Mouse (Mus musculus) MEL (cell line): ENCODE measurements around the gene Itsn2. TPM values are rescaled to one million over a fixed set of nuclear protein-coding genes. Genes with fewer than 3 reads are reported as not detected.

Experiments
- DNase-seq: peaks from one replicate; pipeline ENCODE4 v3.0.0; 2011; ENCODE audit warnings: low read depth, low spot score
- H3K27ac ChIP-seq: 2 replicates; pipeline ENCODE4 v1.5.1; 2012; ENCODE audit warnings: low read depth, mild to moderate bottlenecking, control low read depth, low read length, moderate library complexity; ENCODE audit not compliant: control insufficient read depth
- H3K27me3 ChIP-seq, 2 experiments: fragments of 150-350 bp in 1 of 2; sonication (generic) in 1 of 2; 2 replicates each; pipeline ENCODE4 v1.6.1; 2012; ENCODE audit warnings: low read length in 2 of 2, mild to moderate bottlenecking in 2 of 2, improper control_type of control experiment in 1 of 2, moderate library complexity in 1 of 2; ENCODE audit not compliant: insufficient read depth in 2 of 2, control insufficient read depth in 1 of 2
- H3K36me3 ChIP-seq, 2 experiments: 2 replicates each; pipeline ENCODE4 v1.6.1; 2012 to 2014; ENCODE audit warnings: low read length in 2 of 2, improper control_type of control experiment in 1 of 2, inconsistent platforms in 1 of 2, mild to moderate bottlenecking in 1 of 2; ENCODE audit not compliant: insufficient read depth in 2 of 2, control insufficient read depth in 1 of 2
- H3K4me1 ChIP-seq, 2 experiments: fragments of 150-350 bp in 1 of 2; sonication (generic) in 1 of 2; 2 replicates each; pipeline ENCODE4 v1.6.1; 2012; ENCODE audit warnings: low read length in 2 of 2, improper control_type of control experiment in 1 of 2, mild to moderate bottlenecking in 1 of 2; ENCODE audit not compliant: insufficient read depth in 2 of 2, control insufficient read depth in 1 of 2
- H3K4me3 ChIP-seq, 2 experiments: fragments of 150-350 bp in 1 of 2; sonication (generic) in 1 of 2; 2 replicates each; pipeline ENCODE4 v1.5.1; 2012; ENCODE audit warnings: low read depth in 2 of 2, low read length in 2 of 2, mild to moderate bottlenecking in 2 of 2, moderate library complexity in 2 of 2, control low read depth in 1 of 2, improper control_type of control experiment in 1 of 2; ENCODE audit not compliant: control insufficient read depth in 1 of 2, insufficient read depth in 1 of 2
- H3K79me2 ChIP-seq: 2 replicates; pipeline ENCODE4 v1.6.1; 2012; ENCODE audit warnings: mild to moderate bottlenecking, low read length, moderate library complexity; ENCODE audit not compliant: control insufficient read depth, poor library complexity, insufficient read depth
- H3K9ac ChIP-seq: 2 replicates; pipeline ENCODE4 v1.6.1; 2012; ENCODE audit warnings: low read depth, mild to moderate bottlenecking, control low read depth, low read length, moderate library complexity; ENCODE audit not compliant: control insufficient read depth, poor library complexity, severe bottlenecking
- H3K9me3 ChIP-seq: fragments of 150-350 bp; sonication (generic); replicated peaks from 2 replicates; pipeline ENCODE4 v1.6.1; 2012; ENCODE audit warnings: mild to moderate bottlenecking, low read length, improper control_type of control experiment, moderate library complexity; ENCODE audit not compliant: insufficient read depth
- BHLHE40 ChIP-seq: IDR thresholded peaks from 2 replicates; pipeline ENCODE4 v1.6.1; 2012; ENCODE audit warnings: low read depth, mild to moderate bottlenecking, inconsistent platforms, low read length, improper control_type of control experiment, borderline replicate concordance
- CHD1 ChIP-seq: IDR thresholded peaks from 2 replicates; pipeline ENCODE4 v1.6.1; 2012; ENCODE audit warnings: low read depth, mild to moderate bottlenecking, inconsistent platforms, low read length, improper control_type of control experiment
- CHD2 ChIP-seq: IDR thresholded peaks from 2 replicates; pipeline ENCODE4 v1.6.1; 2011; ENCODE audit warnings: low read length, improper control_type of control experiment
- CTCF ChIP-seq, 3 experiments: IDR thresholded peaks in 2 of 3; conservative IDR thresholded peaks in 1 of 3; 2 replicates each; pipeline ENCODE4 v1.5.1; 2011 to 2012; ENCODE audit warnings: low read length in 3 of 3, low read depth in 2 of 3, mild to moderate bottlenecking in 2 of 3, improper control_type of control experiment in 1 of 3, inconsistent platforms in 1 of 3, mixed read lengths in 1 of 3, moderate library complexity in 1 of 3; ENCODE audit not compliant: control insufficient read depth in 1 of 3, insufficient read depth in 1 of 3, poor library complexity in 1 of 3, severe bottlenecking in 1 of 3
- E2F4 ChIP-seq: IDR thresholded peaks from 2 replicates; pipeline ENCODE4 v1.6.1; 2011; ENCODE audit warnings: low read depth, low read length, improper control_type of control experiment, borderline replicate concordance
- ELF1 ChIP-seq: IDR thresholded peaks from 2 replicates; pipeline ENCODE4 v1.6.1; 2014; ENCODE audit warnings: low read depth, mild to moderate bottlenecking, inconsistent platforms, low read length, improper control_type of control experiment, moderate library complexity
- EP300 ChIP-seq, 2 experiments: IDR thresholded peaks; 2 replicates each; pipeline ENCODE4 v1.6.1; 2011; ENCODE audit warnings: improper control_type of control experiment in 2 of 2, low read length in 2 of 2, low read depth in 1 of 2, mild to moderate bottlenecking in 1 of 2
- GABPA ChIP-seq: IDR thresholded peaks from 2 replicates; pipeline ENCODE4 v1.6.1; 2012; ENCODE audit warnings: low read depth, mild to moderate bottlenecking, inconsistent platforms, low read length, improper control_type of control experiment, moderate library complexity
- GATA1 ChIP-seq: IDR thresholded peaks from 2 replicates; pipeline ENCODE4 v1.6.1; 2011; ENCODE audit warnings: low read depth, low read length, improper control_type of control experiment
- HCFC1 ChIP-seq: IDR thresholded peaks from 2 replicates; pipeline ENCODE4 v1.6.1; 2012; ENCODE audit warnings: low read depth, mild to moderate bottlenecking, inconsistent platforms, low read length, improper control_type of control experiment, moderate library complexity
- JUND ChIP-seq: IDR thresholded peaks from 2 replicates; pipeline ENCODE4 v1.6.1; 2011; ENCODE audit warnings: low read depth, mild to moderate bottlenecking, improper control_type of control experiment, low read length
- KAT2A ChIP-seq: conservative IDR thresholded peaks from 2 replicates; pipeline ENCODE4 v1.6.1; 2012; ENCODE audit warnings: low read depth, low read length, improper control_type of control experiment, inconsistent platforms
- MAFK ChIP-seq: IDR thresholded peaks from 2 replicates; pipeline ENCODE4 v1.6.1; 2011; ENCODE audit warnings: low read depth, mild to moderate bottlenecking, low read length, improper control_type of control experiment, borderline replicate concordance
- MAX ChIP-seq: IDR thresholded peaks from 2 replicates; pipeline ENCODE4 v1.6.1; 2011; ENCODE audit warnings: low read length, improper control_type of control experiment
- MAZ ChIP-seq: IDR thresholded peaks from 2 replicates; pipeline ENCODE4 v1.6.1; 2012; ENCODE audit warnings: low read depth, mild to moderate bottlenecking, inconsistent platforms, low read length, improper control_type of control experiment
- MEF2A ChIP-seq: IDR thresholded peaks from 2 replicates; pipeline ENCODE4 v1.6.1; 2014; ENCODE audit warnings: low read depth, mild to moderate bottlenecking, inconsistent platforms, low read length, improper control_type of control experiment; ENCODE audit not compliant: poor library complexity, insufficient replicate concordance, severe bottlenecking; ENCODE audit errors: extremely low read depth
- MYB ChIP-seq: IDR thresholded peaks from 2 replicates; pipeline ENCODE4 v1.6.1; 2011; ENCODE audit warnings: mild to moderate bottlenecking, low read depth, low read length, improper control_type of control experiment
- MYC ChIP-seq: IDR thresholded peaks from 2 replicates; pipeline ENCODE4 v1.6.1; 2011; ENCODE audit warnings: low read depth, mild to moderate bottlenecking, low read length, improper control_type of control experiment, moderate library complexity
- NELFE ChIP-seq: IDR thresholded peaks from 2 replicates; pipeline ENCODE4 v1.6.1; 2011; ENCODE audit warnings: low read depth, low read length, improper control_type of control experiment
- NRF1 ChIP-seq: IDR thresholded peaks from 2 replicates; pipeline ENCODE4 v1.6.1; 2014; ENCODE audit warnings: low read depth, mild to moderate bottlenecking, inconsistent platforms, low read length, improper control_type of control experiment, moderate library complexity; ENCODE audit not compliant: poor library complexity, insufficient read depth, severe bottlenecking
- POLR2AphosphoS2 ChIP-seq: IDR thresholded peaks from 2 replicates; pipeline ENCODE4 v1.6.1; 2011; ENCODE audit warnings: low read length, improper control_type of control experiment
- POLR2AphosphoS5 ChIP-seq: IDR thresholded peaks from 2 replicates; pipeline ENCODE4 v1.6.1; 2012; ENCODE audit warnings: low read depth, borderline replicate concordance, mild to moderate bottlenecking, inconsistent platforms, low read length, moderate library complexity, mixed read lengths
- RAD21 ChIP-seq: IDR thresholded peaks from 2 replicates; pipeline ENCODE4 v1.6.1; 2011; ENCODE audit warnings: mild to moderate bottlenecking, low read depth, low read length, improper control_type of control experiment
- SIN3A ChIP-seq: IDR thresholded peaks from 2 replicates; pipeline ENCODE4 v1.6.1; 2012; ENCODE audit warnings: low read length, improper control_type of control experiment, inconsistent platforms
- SMC3 ChIP-seq: IDR thresholded peaks from 2 replicates; pipeline ENCODE4 v1.6.1; 2011; ENCODE audit warnings: low read depth, low read length, improper control_type of control experiment
- TAL1 ChIP-seq: IDR thresholded peaks from 2 replicates; pipeline ENCODE4 v1.6.1; 2012; ENCODE audit warnings: mild to moderate bottlenecking, inconsistent platforms, low read length, moderate library complexity, mixed read lengths
- TBP ChIP-seq: IDR thresholded peaks from 2 replicates; pipeline ENCODE4 v1.8.0; 2011; ENCODE audit warnings: low read depth, low read length, improper control_type of control experiment
- TCF12 ChIP-seq: IDR thresholded peaks from 2 replicates; pipeline ENCODE4 v1.6.1; 2014; ENCODE audit warnings: low read depth, mild to moderate bottlenecking, inconsistent platforms, low read length, improper control_type of control experiment, moderate library complexity
- UBTF ChIP-seq: IDR thresholded peaks from 2 replicates; pipeline ENCODE4 v1.6.1; 2012; ENCODE audit warnings: low read depth, mild to moderate bottlenecking, inconsistent platforms, low read length, improper control_type of control experiment, moderate library complexity, borderline replicate concordance; ENCODE audit not compliant: insufficient read depth
- USF1 ChIP-seq: IDR thresholded peaks from 2 replicates; pipeline ENCODE4 v1.6.1; 2014; ENCODE audit warnings: low read depth, mild to moderate bottlenecking, inconsistent platforms, low read length, improper control_type of control experiment, moderate library complexity
- USF2 ChIP-seq, 2 experiments: IDR thresholded peaks; 2 replicates each; pipeline ENCODE4 v1.6.1; 2011 to 2012; ENCODE audit warnings: improper control_type of control experiment in 2 of 2, low read length in 2 of 2, borderline replicate concordance in 1 of 2, inconsistent platforms in 1 of 2, low read depth in 1 of 2, mild to moderate bottlenecking in 1 of 2; ENCODE audit not compliant: insufficient read depth in 1 of 2
- ZC3H11A ChIP-seq: IDR thresholded peaks from 2 replicates; pipeline ENCODE4 v1.6.1; 2012; ENCODE audit warnings: low read depth, mild to moderate bottlenecking, inconsistent platforms, low read length, improper control_type of control experiment
- ZKSCAN1 ChIP-seq: IDR thresholded peaks from 2 replicates; pipeline ENCODE4 v1.6.1; 2012; ENCODE audit warnings: low read depth, mild to moderate bottlenecking, inconsistent platforms, low read length, improper control_type of control experiment, moderate library complexity
- ZNF384 ChIP-seq: IDR thresholded peaks from 2 replicates; pipeline ENCODE4 v1.6.1; 2012; ENCODE audit warnings: low read depth, mild to moderate bottlenecking, inconsistent platforms, low read length, improper control_type of control experiment
- polyA plus RNA-seq, 2 experiments: library from polyadenylated mRNA; stranded (reverse) in 1 of 2; unstranded in 1 of 2; fragments of >175 nt in 1 of 2; fragments of >200 nt in 1 of 2; gene quantifications; 2 replicates each; pipeline versions ENCODE4 v1.2.1 to v1.2.4; 2012; ENCODE audit warnings: low replicate concordance in 2 of 2, low read depth in 1 of 2; ENCODE audit not compliant: insufficient read length in 2 of 2, insufficient read depth in 1 of 2, missing spikeins in 1 of 2
- total RNA-seq: library from RNA; depleted of rRNA; stranded (reverse); fragments of 300-350 nt; gene quantifications from 2 replicates; pipeline ENCODE4 v1.2.3, GENCODE M21; 2012

Itsn2 gene
- total and polyA plus RNA-seq, 3 experiments, result 40.1 to 218 (median 47.5) TPM

- Histone ChIP-seq H3K27ac (peak overlapping the region; percentile 87), H3K4me1 (peaks cover 12 to 25% of the 10 kb centered on the region in 2 experiments), H3K36me3 (peaks cover 0 to 16% of the 10 kb centered on the region in 2 experiments; a peak in 2 of 4 replicates), H3K79me2 (no peaks in the 10 kb centered on the region), H3K27me3 (no peaks in the 10 kb centered on the region), H3K9ac (peak overlapping the region; percentile 71), H3K9me3 (no peaks in the 10 kb centered on the region), H3K4me3 (peak overlapping the region; percentile 82 to 92)
- peak; percentile 96 for DNase-seq
- TF ChIP-seq E2F4, result peak; percentile 83
- TF ChIP-seq POLR2AphosphoS5, result peak; percentile 70; the same call in 1 of the 2 replicates
- no peak for TF ChIP-seq JUND
- TF ChIP-seq MYB, result no peak
- no peak; the same call in 1 of the 2 replicates for TF ChIP-seq KAT2A
- TF ChIP-seq NELFE, result peak; percentile 90
- no peak for TF ChIP-seq ZNF384
- TF ChIP-seq GATA1, result peak; percentile 39
- peak; percentile 77; the same call in 1 of the 2 replicates for TF ChIP-seq MYC
- peak; percentile 36; the same call in 1 of the 2 replicates for TF ChIP-seq USF1
- TF ChIP-seq UBTF, result no peak
- TF ChIP-seq ZKSCAN1, result no peak
- TF ChIP-seq GABPA, result no peak
- peak; percentile 15; the same call in 1 of the 2 replicates for TF ChIP-seq CHD2
- peak; percentile 28 for TF ChIP-seq RAD21
- TF ChIP-seq ELF1, result no peak
- TF ChIP-seq NRF1, result no peak
- TF ChIP-seq CTCF (IDR thresholded peaks at IDR 0.05 in 2 of 3, conservative IDR thresholded peaks at IDR 0.05 in 1 of 3; ENCODE audit: control insufficient read depth in 1 of 3, insufficient read depth in 1 of 3, low read depth in 2 of 3, low read length in 3 of 3, poor library complexity in 1 of 3, severe bottlenecking in 1 of 3), result peak; percentile 60 to 74 (median 62)
- TF ChIP-seq MAFK, result no peak
- TF ChIP-seq TCF12, result no peak
- TF ChIP-seq MAX, result peak; percentile 39
- peak; percentile 94 for TF ChIP-seq POLR2AphosphoS2
- TF ChIP-seq CHD1, result peak; percentile 8; the same call in 1 of the 2 replicates
- peak; percentile 88 for TF ChIP-seq TBP
- peak; percentile 50; the same call in 1 of the 2 replicates for TF ChIP-seq HCFC1
- TF ChIP-seq TAL1, result no peak
- no peak; the same call in 1 of the 2 replicates for TF ChIP-seq SIN3A
- no peak for TF ChIP-seq ZC3H11A
- TF ChIP-seq MEF2A, result no peak
- TF ChIP-seq EP300 (IDR thresholded peaks at IDR 0.05; ENCODE audit: low read depth in 1 of 2, low read length in 2 of 2), result no peak; a peak in 1 of 4 replicates
- TF ChIP-seq BHLHE40, result no peak
- no peak for TF ChIP-seq USF2 (IDR thresholded peaks at IDR 0.05; ENCODE audit: borderline replicate concordance in 1 of 2, insufficient read depth in 1 of 2, low read depth in 1 of 2, low read length in 2 of 2)
- TF ChIP-seq SMC3, result no peak; the same call in 1 of the 2 replicates
- no peak for TF ChIP-seq MAZ
These were observed 127.6 kb downstream of the Itsn2 start for GRCm38 (mm10) chr12:4719762-4720754.
